2 mouse cellular contexts compared by ENCODE assay signal in the genomic region with DNA sequence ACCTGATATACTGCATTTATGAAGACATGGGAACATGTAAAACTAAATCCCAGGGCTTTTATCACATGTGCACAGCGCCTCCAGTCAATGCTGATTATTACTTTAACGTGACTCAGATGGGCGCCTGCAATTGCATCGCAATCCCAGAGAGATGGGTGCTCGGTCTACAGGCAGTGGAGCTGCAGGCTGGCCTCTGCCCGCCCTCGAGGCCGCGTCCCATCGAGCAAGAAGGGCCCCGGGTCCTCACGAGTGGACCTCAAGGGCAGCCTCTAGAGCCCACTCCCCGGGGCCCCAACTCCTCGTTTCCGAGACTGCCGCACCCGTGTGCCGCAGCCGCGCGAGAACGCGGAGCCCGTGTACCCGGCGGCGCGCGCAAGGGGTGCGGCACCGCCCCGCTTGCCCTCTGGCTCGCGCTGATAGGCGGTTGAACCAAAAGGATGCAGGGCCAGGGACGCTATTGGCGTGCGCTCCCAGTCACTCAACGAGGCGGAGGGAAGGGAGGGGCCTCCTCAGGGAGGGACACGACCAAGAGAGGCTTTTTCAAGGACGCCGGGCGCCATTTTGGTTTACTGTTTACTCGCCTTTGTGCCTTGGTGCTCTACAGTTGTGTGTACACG.
TF ChIP-seq lines count a peak whose summit lies in the region.

No protein-coding gene starts in this region.

TF ChIP-seq in C2C12, 6 proteins besides CTCF, POLR2A, EP300 and RAD21:
- TF ChIP-seq USF1 (IDR thresholded peaks at IDR 0.05; ENCODE audit: low read depth) (peak; percentile 3), FOSL1 (IDR thresholded peaks at IDR 0.05; ENCODE audit: insufficient read depth, low read length, poor library complexity, severe bottlenecking) (no peak)

TF ChIP-seq in myocyte, 11 proteins besides CTCF, POLR2A, EP300 and RAD21:
- TF ChIP-seq USF1 (IDR thresholded peaks at IDR 0.05; ENCODE audit: low read depth), result no peak
- TF ChIP-seq SRF (IDR thresholded peaks at IDR 0.05; ENCODE audit: control insufficient read depth, insufficient read length, low read depth), result peak; percentile 46
- TF ChIP-seq TCF3 (IDR thresholded peaks at IDR 0.05; ENCODE audit: insufficient read length, low read depth), result no peak
- TF ChIP-seq POLR2AphosphoS2 (IDR thresholded peaks at IDR 0.05; ENCODE audit: insufficient read length, low read depth), result peak; percentile 80
- no peak for TF ChIP-seq REST (IDR thresholded peaks at IDR 0.05; ENCODE audit: insufficient read depth, insufficient read length)
- peak in 1 of 3 experiments; percentile 38 for TF ChIP-seq MYOG (IDR thresholded peaks at IDR 0.05; ENCODE audit: control insufficient read depth in 1 of 3, insufficient read depth in 1 of 3, insufficient read length in 2 of 3, low read depth in 2 of 3)
- peak; percentile 76; the same call in 1 of the 2 replicates for TF ChIP-seq CEBPB (IDR thresholded peaks at IDR 0.05; ENCODE audit: insufficient read depth, poor library complexity, severe bottlenecking)
- no peak for TF ChIP-seq MYOD1 (IDR thresholded peaks at IDR 0.05; ENCODE audit: control insufficient read depth in 1 of 3, insufficient read length in 2 of 3, low read depth in 2 of 3)
- no peak for TF ChIP-seq TCF12 (IDR thresholded peaks at IDR 0.05; ENCODE audit: insufficient read depth, poor library complexity, severe bottlenecking)
- no peak for TF ChIP-seq E2F4 (IDR thresholded peaks at IDR 0.05; ENCODE audit: insufficient read depth)
- TF ChIP-seq MAX (IDR thresholded peaks at IDR 0.05; ENCODE audit: low read depth), result no peak
TF ChIP-seq in myocyte: peak in this region for 4.
